Mouse (Mus musculus) neural tube, embryonic 13.5 days (tissue): ENCODE results near the gene Gbx2. TPM values are rescaled to one million over a fixed set of nuclear protein-coding genes. Genes with fewer than 3 reads are reported as not detected.

Source experiments
- ATAC-seq: fragments of 200-750 bp; cut with Nextera tagmentation; 2 replicates; pipeline ENCODE4 v1.8.0; 2017; ENCODE audit warnings: low read depth, mild to moderate bottlenecking, moderate TSS enrichment, moderate library complexity
- H3K27ac ChIP-seq: fragments of 300-500 bp; sonication (generic); replicated peaks from 2 replicates; pipeline ENCODE4 v1.5.1; 2015; ENCODE audit warnings: moderate library complexity, mild to moderate bottlenecking, inconsistent platforms
- H3K27me3 ChIP-seq: fragments of 300-500 bp; sonication (generic); 2 replicates; pipeline ENCODE4 v1.6.1; 2015; ENCODE audit warnings: mild to moderate bottlenecking, inconsistent platforms
- H3K36me3 ChIP-seq: fragments of 300-500 bp; sonication (generic); 2 replicates; pipeline ENCODE4 v1.6.1; 2015; ENCODE audit warnings: mild to moderate bottlenecking, inconsistent platforms
- H3K4me1 ChIP-seq: fragments of 300-500 bp; sonication (generic); replicated peaks from 2 replicates; pipeline ENCODE4 v1.6.1; 2015; ENCODE audit warnings: inconsistent platforms
- H3K4me2 ChIP-seq: fragments of 300-500 bp; sonication (generic); 2 replicates; pipeline ENCODE4 v1.6.1; 2015; ENCODE audit warnings: inconsistent platforms, mild to moderate bottlenecking, moderate library complexity
- H3K4me3 ChIP-seq: fragments of 300-500 bp; sonication (generic); 2 replicates; pipeline ENCODE4 v1.5.1; 2015; ENCODE audit warnings: mild to moderate bottlenecking, inconsistent platforms
- H3K9ac ChIP-seq: fragments of 300-500 bp; sonication (generic); 2 replicates; pipeline ENCODE4 v1.6.1; 2015; ENCODE audit warnings: moderate library complexity, mild to moderate bottlenecking, inconsistent platforms
- H3K9me3 ChIP-seq: fragments of 300-500 bp; sonication (generic); 2 replicates; pipeline ENCODE4 v1.6.1; 2016; ENCODE audit warnings: inconsistent platforms
- WGBS: fragments of 180-500 bp; shearing (Covaris S2); methylation state at CpG from one replicate; pipeline ENCODE4 v1.1.7; 2015; 5-methylcytosine and 5-hydroxymethylcytosine counted together
- polyA plus RNA-seq: library from polyadenylated mRNA; unstranded; fragments of >200 nt; fragmentation: Nextera tagmentation; extraction: Ambion mirVana; gene quantifications from 2 replicates; pipeline ENCODE4 v1.2.1, GENCODE M21; 2015

Gene Gbx2
- polyA plus RNA-seq, 1 experiment from 2014 or later: 42.7 TPM

GRCm38 (mm10) chr1:89922883-89923641 is 7.9 kb downstream of the Gbx2 start:
- H3K9me3 ChIP-seq: no peaks in the 10 kb centered on the region
- WGBS: 2% methylated on average over 40 of the region's 41 CpGs
- no peaks in the 10 kb centered on the region for H3K36me3 ChIP-seq
- H3K27me3 ChIP-seq: peaks cover 89% of the 10 kb centered on the region
- ATAC-seq: no peak
- no peak overlapping the region for H3K27ac ChIP-seq
- peak overlapping the region; percentile 50 for H3K4me2 ChIP-seq
- peaks cover 68% of the 10 kb centered on the region for H3K4me1 ChIP-seq
- peak overlapping the region; percentile 16 for H3K4me3 ChIP-seq
- H3K9ac ChIP-seq: peak overlapping the region; percentile 51

- H3K4me1 ChIP-seq: peaks cover 60% of the 10 kb centered on the region
- peak overlapping the region; percentile 50 for H3K4me2 ChIP-seq
- WGBS: 4% methylated on average over 7 of the region's 7 CpGs
- no peak overlapping the region for H3K27ac ChIP-seq
- peak overlapping the region; percentile 51; the same call in 1 of the 2 replicates for H3K9ac ChIP-seq
- peaks cover 87% of the 10 kb centered on the region for H3K27me3 ChIP-seq
- H3K4me3 ChIP-seq: no peak overlapping the region
- H3K36me3 ChIP-seq: no peaks in the 10 kb centered on the region
- no peaks in the 10 kb centered on the region for H3K9me3 ChIP-seq
- no peak for ATAC-seq
Observed at GRCm38 (mm10) chr1:89922282-89922681, 8.7 kb downstream of the Gbx2 start.

- no peaks in the 10 kb centered on the region for H3K36me3 ChIP-seq
- no peak overlapping the region for H3K27ac ChIP-seq
- no peaks in the 10 kb centered on the region for H3K9me3 ChIP-seq
- 0 out of 2 replicates have a peak overlapping the region, but pooled peaks have one; percentile 9 for H3K9ac ChIP-seq
- H3K4me2 ChIP-seq: peak overlapping the region; percentile 50
- no peak for ATAC-seq
- peaks cover 82% of the 10 kb centered on the region for H3K27me3 ChIP-seq
- 3% methylated on average over 10 of the region's 10 CpGs for WGBS
- peaks cover 56% of the 10 kb centered on the region for H3K4me1 ChIP-seq
- H3K4me3 ChIP-seq: no peak overlapping the region
Observed at GRCm38 (mm10) chr1:89921806-89922205, 9.2 kb downstream of the Gbx2 start.

GRCm38 (mm10) chr1:89919206-89919605 is 11.8 kb downstream of the Gbx2 start:
- 76% methylated on average over 6 of the region's 6 CpGs for WGBS
- H3K27me3 ChIP-seq: peaks cover 58% of the 10 kb centered on the region
- H3K4me1 ChIP-seq: peaks cover 30% of the 10 kb centered on the region

GRCm38 (mm10) chr1:89918111-89918510 is 12.9 kb downstream of the Gbx2 start:
- peaks cover 52% of the 10 kb centered on the region for H3K27me3 ChIP-seq
- 40% methylated on average over 18 of the region's 18 CpGs for WGBS
- H3K4me3 ChIP-seq: no peak overlapping the region
- H3K9ac ChIP-seq: no peak overlapping the region
- peaks cover 19% of the 10 kb centered on the region for H3K4me1 ChIP-seq
- no peak for ATAC-seq
- H3K9me3 ChIP-seq: no peaks in the 10 kb centered on the region
- no peaks in the 10 kb centered on the region for H3K36me3 ChIP-seq
- H3K4me2 ChIP-seq: no peak overlapping the region
- H3K27ac ChIP-seq: no peak overlapping the region

More at GRCm38 (mm10) chr1:89919206-89919605, 11.8 kb downstream of the Gbx2 start:
- Histone ChIP-seq H3K36me3 (no peaks in the 10 kb centered on the region), H3K9me3 (no peaks in the 10 kb centered on the region), H3K27ac (no peak overlapping the region), H3K4me2 (no peak overlapping the region), H3K9ac (no peak overlapping the region), H3K4me3 (no peak overlapping the region)
- ATAC-seq: no peak

- Histone ChIP-seq H3K9me3 (no peaks in the 10 kb centered on the region), H3K27ac (no peak overlapping the region), H3K36me3 (no peaks in the 10 kb centered on the region), H3K4me3 (no peak overlapping the region), H3K9ac (no peak overlapping the region), H3K4me2 (no peak overlapping the region), H3K27me3 (peaks cover 11% of the 10 kb centered on the region), H3K4me1 (peaks cover 13% of the 10 kb centered on the region)
- no peak for ATAC-seq
- WGBS: 85% methylated on average over 4 of the region's 4 CpGs
Observed at GRCm38 (mm10) chr1:89913611-89914010, 17.4 kb downstream of the Gbx2 start.

GRCm38 (mm10) chr1:89912392-89912791 is 18.6 kb downstream of the Gbx2 start:
- Histone ChIP-seq H3K4me2 (no peak overlapping the region), H3K9me3 (no peaks in the 10 kb centered on the region), H3K27ac (no peak overlapping the region), H3K36me3 (no peaks in the 10 kb centered on the region), H3K4me1 (peaks cover 13% of the 10 kb centered on the region), H3K27me3 (no peaks in the 10 kb centered on the region; the same call in 1 of the 2 replicates), H3K9ac (no peak overlapping the region), H3K4me3 (no peak overlapping the region)
- peak; percentile 81 for ATAC-seq
- WGBS: 6% methylated on average over 5 of the region's 5 CpGs

GRCm38 (mm10) chr1:89909796-89910195 is 21.2 kb downstream of the Gbx2 start:
- H3K27ac ChIP-seq: no peak overlapping the region
- H3K36me3 ChIP-seq: peaks cover 6% of the 10 kb centered on the region; the same call in 1 of the 2 replicates
- no peak overlapping the region for H3K4me2 ChIP-seq
- peaks cover 8% of the 10 kb centered on the region; the same call in 1 of the 2 replicates for H3K9me3 ChIP-seq
- no peaks in the 10 kb centered on the region for H3K27me3 ChIP-seq
- peaks cover 13% of the 10 kb centered on the region for H3K4me1 ChIP-seq
- H3K9ac ChIP-seq: no peak overlapping the region
- H3K4me3 ChIP-seq: no peak overlapping the region
- ATAC-seq: no peak
- 93% methylated on average over 8 of the region's 8 CpGs for WGBS

- peaks cover 8% of the 10 kb centered on the region; the same call in 1 of the 2 replicates for H3K9me3 ChIP-seq
- no peaks in the 10 kb centered on the region for H3K27me3 ChIP-seq
- H3K36me3 ChIP-seq: peaks cover 6% of the 10 kb centered on the region; the same call in 1 of the 2 replicates
- 71% methylated on average over 1 of the region's 1 CpGs for WGBS
- no peak overlapping the region for H3K27ac ChIP-seq
- no peak overlapping the region for H3K4me3 ChIP-seq
- ATAC-seq: no peak
- H3K4me2 ChIP-seq: no peak overlapping the region
- H3K9ac ChIP-seq: no peak overlapping the region
- peaks cover 14% of the 10 kb centered on the region for H3K4me1 ChIP-seq
Observed at GRCm38 (mm10) chr1:89902641-89903040, 28.3 kb downstream of the Gbx2 start.

- Histone ChIP-seq H3K9me3 (peaks cover 8% of the 10 kb centered on the region; the same call in 1 of the 2 replicates), H3K36me3 (peaks cover 7% of the 10 kb centered on the region), H3K27me3 (no peaks in the 10 kb centered on the region), H3K4me3 (no peak overlapping the region), H3K9ac (no peak overlapping the region), H3K4me2 (no peak overlapping the region), H3K4me1 (peaks cover 14% of the 10 kb centered on the region), H3K27ac (no peak overlapping the region)
- ATAC-seq: no peak
- 88% methylated on average over 2 of the region's 2 CpGs for WGBS
Observed at GRCm38 (mm10) chr1:89902236-89902635, 28.7 kb downstream of the Gbx2 start.

GRCm38 (mm10) chr1:89901381-89901780 is 29.6 kb downstream of the Gbx2 start:
- Histone ChIP-seq H3K4me1 (peaks cover 14% of the 10 kb centered on the region), H3K27me3 (no peaks in the 10 kb centered on the region), H3K4me2 (no peak overlapping the region), H3K9me3 (peaks cover 5% of the 10 kb centered on the region; the same call in 1 of the 2 replicates), H3K27ac (no peak overlapping the region), H3K36me3 (peaks cover 10% of the 10 kb centered on the region), H3K4me3 (no peak overlapping the region), H3K9ac (no peak overlapping the region)
- no peak for ATAC-seq
- 86% methylated on average over 4 of the region's 4 CpGs for WGBS

- Histone ChIP-seq H3K27ac (no peak overlapping the region), H3K4me2 (no peak overlapping the region), H3K27me3 (no peaks in the 10 kb centered on the region), H3K9ac (no peak overlapping the region), H3K4me3 (no peak overlapping the region), H3K36me3 (peaks cover 7% of the 10 kb centered on the region; the same call in 1 of the 2 replicates), H3K9me3 (no peaks in the 10 kb centered on the region), H3K4me1 (peaks cover 20% of the 10 kb centered on the region)
- peak; percentile 47; the same call in 1 of the 2 replicates for ATAC-seq
- 32% methylated on average over 11 of the region's 11 CpGs for WGBS
Observed at GRCm38 (mm10) chr1:89899761-89900445, 31.1 kb downstream of the Gbx2 start.
